Mouse (Mus musculus) layer of hippocampus, postnatal 10 days (tissue): Measurements from ENCODE around the gene Snx14. TPM values are rescaled to one million over a fixed set of nuclear protein-coding genes. Genes with fewer than 3 reads are reported as not detected.

Experiments
- DNase-seq, 2 experiments: peaks; one replicate each; pipeline ENCODE4 v3.0.0; 2021; ENCODE audit warnings: low spot score in 2 of 2
- total RNA-seq, 2 experiments: library from RNA; stranded (reverse); gene quantifications; 2 replicates each; pipeline ENCODE4 v1.2.3; 2021

Snx14 gene
- total RNA-seq, 2 experiments from 2014 or later: 49.0 to 52.6 TPM

GRCm38 (mm10) chr9:88346857-88347256, 91.9 kb downstream of the Snx14 start:
- no peak for DNase-seq

- DNase-seq: no peak
Measured at GRCm38 (mm10) chr9:88344424-88344823, 94.3 kb downstream of the Snx14 start.

GRCm38 (mm10) chr9:88342701-88343100, 96.1 kb downstream of the Snx14 start:
- no peak for DNase-seq

GRCm38 (mm10) chr9:88342241-88342640, 96.5 kb downstream of the Snx14 start:
- no peak for DNase-seq

- no peak for DNase-seq
Measured at GRCm38 (mm10) chr9:88340819-88341218, 97.9 kb downstream of the Snx14 start.

GRCm38 (mm10) chr9:88335839-88336238, 102.9 kb downstream of the Snx14 start:
- DNase-seq: no peak

GRCm38 (mm10) chr9:88332447-88332846, 106.3 kb downstream of the Snx14 start:
- DNase-seq: no peak

GRCm38 (mm10) chr9:88330316-88330715, 108.4 kb downstream of the Snx14 start:
- DNase-seq: no peak

GRCm38 (mm10) chr9:88329166-88329748, 109.5 kb downstream of the Snx14 start:
- DNase-seq: no peak

- no peak for DNase-seq
Measured at GRCm38 (mm10) chr9:88328666-88329065, 110.1 kb downstream of the Snx14 start.

GRCm38 (mm10) chr9:88326930-88327901, 111.5 kb downstream of the Snx14 start, which contains the start of gene Nt5e:
TSS of gene Nt5e (plus strand) at chr9:88327197.
- peak; percentile 58 to 73 for DNase-seq

Other genes starting within 250 kb of the Snx14 start
- gene Nt5e, start 111.8 kb downstream of the Snx14 start, total RNA-seq: 1 to 10 TPM; 3.8 to 4.6 TPM
- gene Gm20537, start 17.7 kb upstream of the Snx14 start, total RNA-seq: under 1 TPM in 1 of 2 experiments, not detected in 1; 0.85 TPM
- gene Syncrip, start 43.6 kb upstream of the Snx14 start, total RNA-seq: 100 to 1,000 TPM; 105 to 112 TPM
- gene Zfp949, start 109.1 kb upstream of the Snx14 start, total RNA-seq: 10 to 100 TPM; 19.3 to 20.0 TPM
- gene Trim43a, start 141.9 kb upstream of the Snx14 start, total RNA-seq: 1 to 10 TPM in 1 of 2 experiments, under 1 TPM in 1; 0.71 to 1.3 TPM